Mouse (Mus musculus): Measurements from ENCODE around the gene Ksr2.

DNA sequence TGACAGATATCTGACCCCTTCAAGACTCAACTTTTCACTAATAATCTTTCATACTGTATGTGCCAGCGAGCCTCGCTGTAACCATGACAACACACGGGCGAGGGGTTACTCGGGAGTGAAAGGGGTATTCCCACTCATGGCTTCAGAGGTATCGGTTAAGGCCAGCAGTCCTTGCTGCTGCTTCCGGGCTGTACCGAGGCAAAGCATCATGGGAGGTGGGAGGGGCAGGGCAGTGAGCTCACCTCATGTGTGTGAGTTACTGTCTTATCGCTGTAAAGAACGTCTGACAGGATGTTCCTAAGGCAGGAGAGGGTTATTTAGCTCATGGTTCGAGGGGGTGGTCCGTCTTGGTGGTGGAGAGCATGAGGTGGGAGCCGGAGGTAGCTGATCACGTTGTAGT lies 215.8 kb downstream of the Ksr2 start:
- TF ChIP-seq GATA1 (IDR thresholded peaks at IDR 0.05; ENCODE audit: low read length) (no peak), TAL1 (IDR thresholded peaks at IDR 0.05; ENCODE audit: low read length) (no peak)

Data from erythroblast, embryonic 14.5 days (primary cell).